Comparison of ENCODE assay signal across 21 mouse cellular contexts in genomic region chr6:128131390-128131789, GRCm38 (mm10). TPM values are rescaled to one million over a fixed set of nuclear protein-coding genes. Genes with fewer than 3 reads are reported as not detected.
A peak's percentile ranks its signal among the peaks of the same experiment; 100 is the strongest.
DNase-seq lines count a peak whose midpoint lies in the region; ATAC-seq and TF ChIP-seq lines count a peak whose summit lies in the region.
"Had no signal": no experiment of that assay in that cellular context is flagged by ENCODE, and none has a peak within 500 bp of the region (broad histone marks: within the 10 kb centered on the region; RNA-seq: fewer than 3 reads in every experiment).

No protein-coding gene starts in this region.

- ATAC-seq in heart, embryonic 11.5 days (replicated peaks; ENCODE audit: insufficient number of reproducible peaks, low FRiP score, low TSS enrichment), result no peak
- ATAC-seq in hindbrain, embryonic 13.5 days (ENCODE audit: low FRiP score), result 0 out of 2 replicates have a peak, but pooled peaks have one; percentile 18
- ATAC-seq in hindbrain, postnatal 0 days, result no peak
- no peak for ATAC-seq in lung, embryonic 16.5 days (ENCODE audit: low read depth)
- ATAC-seq: activated CD4-positive, CD25-positive, alpha-beta regulatory T cell, adult 4 months; forebrain, embryonic 13.5 days; forebrain, embryonic 16.5 days had no signal

- no peak overlapping the region for H3K9ac ChIP-seq in heart, embryonic 11.5 days (ENCODE audit: low read depth, low read length)
- no peak overlapping the region; the same call in 1 of the 2 replicates for H3K9ac ChIP-seq in hindbrain, embryonic 13.5 days
- H3K9ac ChIP-seq in hindbrain, postnatal 0 days (replicated peaks; ENCODE audit: low read length), result no peak overlapping the region
- 0 out of 2 replicates have a peak overlapping the region, but pooled peaks have one; percentile 19 for H3K9ac ChIP-seq in lung, embryonic 16.5 days (ENCODE audit: low read length)
- H3K9ac ChIP-seq: forebrain, embryonic 13.5 days; heart, embryonic 12.5 days; hindbrain, embryonic 14.5 days had no signal

- H3K36me3 ChIP-seq in heart, embryonic 11.5 days (ENCODE audit: control insufficient read depth, insufficient read depth, low read length), result no peaks in the 10 kb centered on the region
- no peaks in the 10 kb centered on the region for H3K36me3 ChIP-seq in hindbrain, embryonic 13.5 days
- H3K36me3 ChIP-seq in hindbrain, postnatal 0 days (ENCODE audit: insufficient read depth, low read length), result no peaks in the 10 kb centered on the region
- H3K36me3 ChIP-seq in lung, embryonic 16.5 days (ENCODE audit: control insufficient read depth, insufficient read depth, low read length), result 0 out of 2 replicates have a peak, but pooled peaks cover 4% of the 10 kb centered on the region
- 0 out of 2 replicates have a peak, but pooled peaks cover 4% of the 10 kb centered on the region for H3K36me3 ChIP-seq in limb, embryonic 10.5 days
- H3K36me3 ChIP-seq: forebrain, embryonic 10.5 days had no signal

- no peaks in the 10 kb centered on the region for H3K9me3 ChIP-seq in heart, embryonic 11.5 days (replicated peaks; ENCODE audit: control insufficient read depth, low read length)
- H3K9me3 ChIP-seq in hindbrain, embryonic 13.5 days, result no peaks in the 10 kb centered on the region
- no peaks in the 10 kb centered on the region for H3K9me3 ChIP-seq in hindbrain, postnatal 0 days (ENCODE audit: low read length)
- H3K9me3 ChIP-seq in lung, embryonic 16.5 days (ENCODE audit: control insufficient read depth, low read length), result no peaks in the 10 kb centered on the region
- no peaks in the 10 kb centered on the region for H3K9me3 ChIP-seq in limb, embryonic 10.5 days (replicated peaks)
- H3K9me3 ChIP-seq: forebrain, embryonic 10.5 days; forebrain, embryonic 13.5 days; heart, embryonic 12.5 days had no signal

- no peak for TF ChIP-seq CTCF in hindbrain, postnatal 0 days (IDR thresholded peaks at IDR 0.05; ENCODE audit: low read depth)

- peaks cover 59% of the 10 kb centered on the region for H3K4me1 ChIP-seq in heart, embryonic 11.5 days (ENCODE audit: control insufficient read depth, insufficient read depth, low read length)
- H3K4me1 ChIP-seq in hindbrain, embryonic 13.5 days (replicated peaks), result peaks cover 53% of the 10 kb centered on the region
- H3K4me1 ChIP-seq in hindbrain, postnatal 0 days (ENCODE audit: insufficient read depth, low read length), result peaks cover 16% of the 10 kb centered on the region; the same call in 1 of the 2 replicates
- peaks cover 41% of the 10 kb centered on the region for H3K4me1 ChIP-seq in lung, embryonic 16.5 days (replicated peaks; ENCODE audit: control insufficient read depth, insufficient read depth, low read length)
- H3K4me1 ChIP-seq in limb, embryonic 10.5 days, result peaks cover 59% of the 10 kb centered on the region

- H3K27ac ChIP-seq in heart, embryonic 11.5 days (ENCODE audit: low read depth, low read length), result no peak overlapping the region
- peak overlapping the region; percentile 23; the same call in 1 of the 2 replicates for H3K27ac ChIP-seq in hindbrain, embryonic 13.5 days
- no peak overlapping the region for H3K27ac ChIP-seq in hindbrain, postnatal 0 days
- no peak overlapping the region for H3K27ac ChIP-seq in lung, embryonic 16.5 days (ENCODE audit: low read length)
- peak overlapping the region; percentile 50; the same call in 1 of the 2 replicates for H3K27ac ChIP-seq in limb, embryonic 10.5 days
- H3K27ac ChIP-seq: forebrain, embryonic 10.5 days; forebrain, embryonic 13.5 days had no signal

- no peaks in the 10 kb centered on the region for H3K27me3 ChIP-seq in heart, embryonic 11.5 days (ENCODE audit: control insufficient read depth, insufficient read depth, low read length)
- H3K27me3 ChIP-seq in hindbrain, embryonic 13.5 days, result no peaks in the 10 kb centered on the region
- no peaks in the 10 kb centered on the region for H3K27me3 ChIP-seq in hindbrain, postnatal 0 days (ENCODE audit: insufficient read depth, low read length)
- H3K27me3 ChIP-seq in lung, embryonic 16.5 days (ENCODE audit: control insufficient read depth, insufficient read depth, low read depth, low read length), result no peaks in the 10 kb centered on the region
- H3K27me3 ChIP-seq in limb, embryonic 10.5 days (ENCODE audit: low read depth, poor library complexity, severe bottlenecking), result no peaks in the 10 kb centered on the region
- H3K27me3 ChIP-seq: forebrain, embryonic 13.5 days; heart, embryonic 12.5 days had no signal

- no peak overlapping the region for H3K4me2 ChIP-seq in heart, embryonic 11.5 days
- no peak overlapping the region for H3K4me2 ChIP-seq in hindbrain, embryonic 13.5 days
- H3K4me2 ChIP-seq in hindbrain, postnatal 0 days (ENCODE audit: low read depth, low read length), result no peak overlapping the region
- no peak overlapping the region for H3K4me2 ChIP-seq in lung, embryonic 16.5 days (ENCODE audit: low read depth, low read length)
- H3K4me2 ChIP-seq: forebrain, embryonic 13.5 days; heart, embryonic 12.5 days; hindbrain, embryonic 14.5 days had no signal

- no peak overlapping the region for H3K4me3 ChIP-seq in heart, embryonic 11.5 days (ENCODE audit: low read depth, low read length)
- H3K4me3 ChIP-seq in hindbrain, embryonic 13.5 days, result no peak overlapping the region
- no peak overlapping the region for H3K4me3 ChIP-seq in hindbrain, postnatal 0 days (ENCODE audit: low read length)
- no peak overlapping the region for H3K4me3 ChIP-seq in lung, embryonic 16.5 days (ENCODE audit: low read length)
- no peak overlapping the region for H3K4me3 ChIP-seq in limb, embryonic 10.5 days
- H3K4me3 ChIP-seq: forebrain, embryonic 10.5 days; forebrain, embryonic 13.5 days; heart, embryonic 12.5 days had no signal

- WGBS in heart, embryonic 11.5 days (ENCODE audit: insufficient replicate concordance), result 44% methylated on average over 2 of the region's 2 CpGs
- WGBS in hindbrain, embryonic 13.5 days, result 54% methylated on average over 2 of the region's 2 CpGs
- 56% methylated on average over 2 of the region's 2 CpGs for whole genome bisulfite sequencing in hindbrain, postnatal 0 days
- WGBS in lung, embryonic 16.5 days, result 41% methylated on average over 2 of the region's 2 CpGs
- 67% methylated on average over 2 of the region's 2 CpGs for WGBS in limb, embryonic 10.5 days

- peak; percentile 90 for DNase-seq in heart, adult 11 months
- DNase-seq in hindbrain, postnatal 0 days (ENCODE audit: low spot score), result no peak
- DNase-seq in lung, postnatal 14 days, result no peak
- DNase-seq in limb, embryonic 10.5 days (ENCODE audit: low spot score), result no peak
- DNase-seq: adrenal gland, adult 8-10 months; adrenal gland, postnatal 36 days; cerebellum, adult 18-20 months; cerebellum, adult 9-10 months; cerebellum, postnatal 14 days; gastrocnemius, postnatal 10 days; gastrocnemius, postnatal 36 days; heart, postnatal 14 days had no signal

RNA-seq across cellular contexts. Expression of gene Tspan9, which starts 12.0 kb away (rescaled TPM):
- 130 and 148 TPM in 2 replicates for polyA plus RNA-seq in heart, embryonic 11.5 days (2014; fragmentation: Nextera tagmentation; extraction: Ambion mirVana)
- 32.7 and 35.8 TPM in 2 replicates for polyA plus RNA-seq in hindbrain, embryonic 13.5 days (2015; fragmentation: Nextera tagmentation; extraction: Ambion mirVana)
- total RNA-seq in hindbrain, postnatal 0 days (2014; rRNA removed), result 177 and 266 TPM in 2 replicates
- polyA plus RNA-seq in hindbrain, postnatal 0 days (2015; fragmentation: Nextera tagmentation; extraction: Ambion mirVana), result 70.1 and 73.8 TPM in 2 replicates
- polyA plus RNA-seq in lung, embryonic 16.5 days (2015; fragmentation: Nextera tagmentation; extraction: Ambion mirVana), result 142 and 158 TPM in 2 replicates
- 61.2 and 78.5 TPM in 2 replicates for polyA plus RNA-seq in limb, embryonic 10.5 days (2016; fragmentation: Nextera tagmentation; extraction: Ambion mirVana)

Comparison
In these comparisons a context has a peak if more than half of its experiments do, and no peak if none do; other contexts are left out.
1. H3K27ac ChIP-seq: peak in hindbrain, embryonic 13.5 days (single experiment) and limb, embryonic 10.5 days (single experiment); none in heart, embryonic 11.5 days (single experiment), hindbrain, postnatal 0 days (single experiment) and lung, embryonic 16.5 days (single experiment).